Mouse (Mus musculus) MEL (cell line): ENCODE measurements around the gene Avp. TPM values are rescaled to one million over a fixed set of nuclear protein-coding genes. Genes with fewer than 3 reads are reported as not detected.
A peak's percentile ranks its signal among the peaks of the same experiment; 100 is the strongest.

Experiments used
- DNase-seq: peaks from one replicate; pipeline ENCODE4 v3.0.0; 2011; ENCODE audit warnings: low read depth, low spot score
- H3K27ac ChIP-seq: 2 replicates; pipeline ENCODE4 v1.5.1; 2012; ENCODE audit warnings: low read depth, mild to moderate bottlenecking, control low read depth, low read length, moderate library complexity; ENCODE audit not compliant: control insufficient read depth
- H3K27me3 ChIP-seq, 2 experiments: fragments of 150-350 bp in 1 of 2; sonication (generic) in 1 of 2; 2 replicates each; pipeline ENCODE4 v1.6.1; 2012; ENCODE audit warnings: low read length in 2 of 2, mild to moderate bottlenecking in 2 of 2, improper control_type of control experiment in 1 of 2, moderate library complexity in 1 of 2; ENCODE audit not compliant: insufficient read depth in 2 of 2, control insufficient read depth in 1 of 2
- H3K36me3 ChIP-seq, 2 experiments: 2 replicates each; pipeline ENCODE4 v1.6.1; 2012 to 2014; ENCODE audit warnings: low read length in 2 of 2, improper control_type of control experiment in 1 of 2, inconsistent platforms in 1 of 2, mild to moderate bottlenecking in 1 of 2; ENCODE audit not compliant: insufficient read depth in 2 of 2, control insufficient read depth in 1 of 2
- H3K4me1 ChIP-seq, 2 experiments: fragments of 150-350 bp in 1 of 2; sonication (generic) in 1 of 2; 2 replicates each; pipeline ENCODE4 v1.6.1; 2012; ENCODE audit warnings: low read length in 2 of 2, improper control_type of control experiment in 1 of 2, mild to moderate bottlenecking in 1 of 2; ENCODE audit not compliant: insufficient read depth in 2 of 2, control insufficient read depth in 1 of 2
- H3K4me3 ChIP-seq, 2 experiments: fragments of 150-350 bp in 1 of 2; sonication (generic) in 1 of 2; 2 replicates each; pipeline ENCODE4 v1.5.1; 2012; ENCODE audit warnings: low read depth in 2 of 2, low read length in 2 of 2, mild to moderate bottlenecking in 2 of 2, moderate library complexity in 2 of 2, control low read depth in 1 of 2, improper control_type of control experiment in 1 of 2; ENCODE audit not compliant: control insufficient read depth in 1 of 2, insufficient read depth in 1 of 2
- H3K79me2 ChIP-seq: 2 replicates; pipeline ENCODE4 v1.6.1; 2012; ENCODE audit warnings: mild to moderate bottlenecking, low read length, moderate library complexity; ENCODE audit not compliant: control insufficient read depth, poor library complexity, insufficient read depth
- H3K9ac ChIP-seq: 2 replicates; pipeline ENCODE4 v1.6.1; 2012; ENCODE audit warnings: low read depth, mild to moderate bottlenecking, control low read depth, low read length, moderate library complexity; ENCODE audit not compliant: control insufficient read depth, poor library complexity, severe bottlenecking
- H3K9me3 ChIP-seq: fragments of 150-350 bp; sonication (generic); replicated peaks from 2 replicates; pipeline ENCODE4 v1.6.1; 2012; ENCODE audit warnings: mild to moderate bottlenecking, low read length, improper control_type of control experiment, moderate library complexity; ENCODE audit not compliant: insufficient read depth
- BHLHE40 ChIP-seq: IDR thresholded peaks from 2 replicates; pipeline ENCODE4 v1.6.1; 2012; ENCODE audit warnings: low read depth, mild to moderate bottlenecking, inconsistent platforms, low read length, improper control_type of control experiment, borderline replicate concordance
- CHD1 ChIP-seq: IDR thresholded peaks from 2 replicates; pipeline ENCODE4 v1.6.1; 2012; ENCODE audit warnings: low read depth, mild to moderate bottlenecking, inconsistent platforms, low read length, improper control_type of control experiment
- CHD2 ChIP-seq: IDR thresholded peaks from 2 replicates; pipeline ENCODE4 v1.6.1; 2011; ENCODE audit warnings: low read length, improper control_type of control experiment
- CTCF ChIP-seq, 3 experiments: IDR thresholded peaks in 2 of 3; conservative IDR thresholded peaks in 1 of 3; 2 replicates each; pipeline ENCODE4 v1.5.1; 2011 to 2012; ENCODE audit warnings: low read length in 3 of 3, low read depth in 2 of 3, mild to moderate bottlenecking in 2 of 3, improper control_type of control experiment in 1 of 3, inconsistent platforms in 1 of 3, mixed read lengths in 1 of 3, moderate library complexity in 1 of 3; ENCODE audit not compliant: control insufficient read depth in 1 of 3, insufficient read depth in 1 of 3, poor library complexity in 1 of 3, severe bottlenecking in 1 of 3
- E2F4 ChIP-seq: IDR thresholded peaks from 2 replicates; pipeline ENCODE4 v1.6.1; 2011; ENCODE audit warnings: low read depth, low read length, improper control_type of control experiment, borderline replicate concordance
- ETS1 ChIP-seq: IDR thresholded peaks from 2 replicates; pipeline ENCODE4 v1.6.1; 2012; ENCODE audit warnings: low read depth, mild to moderate bottlenecking, inconsistent platforms, low read length, improper control_type of control experiment, moderate library complexity
- GABPA ChIP-seq: IDR thresholded peaks from 2 replicates; pipeline ENCODE4 v1.6.1; 2012; ENCODE audit warnings: low read depth, mild to moderate bottlenecking, inconsistent platforms, low read length, improper control_type of control experiment, moderate library complexity
- HCFC1 ChIP-seq: IDR thresholded peaks from 2 replicates; pipeline ENCODE4 v1.6.1; 2012; ENCODE audit warnings: low read depth, mild to moderate bottlenecking, inconsistent platforms, low read length, improper control_type of control experiment, moderate library complexity
- MAZ ChIP-seq: IDR thresholded peaks from 2 replicates; pipeline ENCODE4 v1.6.1; 2012; ENCODE audit warnings: low read depth, mild to moderate bottlenecking, inconsistent platforms, low read length, improper control_type of control experiment
- NELFE ChIP-seq: IDR thresholded peaks from 2 replicates; pipeline ENCODE4 v1.6.1; 2011; ENCODE audit warnings: low read depth, low read length, improper control_type of control experiment
- NRF1 ChIP-seq: IDR thresholded peaks from 2 replicates; pipeline ENCODE4 v1.6.1; 2014; ENCODE audit warnings: low read depth, mild to moderate bottlenecking, inconsistent platforms, low read length, improper control_type of control experiment, moderate library complexity; ENCODE audit not compliant: poor library complexity, insufficient read depth, severe bottlenecking
- POLR2A ChIP-seq, 2 experiments: IDR thresholded peaks; 2 replicates each; pipeline ENCODE4 v1.6.1; 2011 to 2012; ENCODE audit warnings: low read length in 2 of 2, mild to moderate bottlenecking in 2 of 2, control low read depth in 1 of 2, improper control_type of control experiment in 1 of 2, low read depth in 1 of 2, moderate library complexity in 1 of 2; ENCODE audit not compliant: control insufficient read depth in 1 of 2, insufficient read depth in 1 of 2, poor library complexity in 1 of 2
- POLR2AphosphoS2 ChIP-seq: IDR thresholded peaks from 2 replicates; pipeline ENCODE4 v1.6.1; 2011; ENCODE audit warnings: low read length, improper control_type of control experiment
- TCF12 ChIP-seq: IDR thresholded peaks from 2 replicates; pipeline ENCODE4 v1.6.1; 2014; ENCODE audit warnings: low read depth, mild to moderate bottlenecking, inconsistent platforms, low read length, improper control_type of control experiment, moderate library complexity
- UBTF ChIP-seq: IDR thresholded peaks from 2 replicates; pipeline ENCODE4 v1.6.1; 2012; ENCODE audit warnings: low read depth, mild to moderate bottlenecking, inconsistent platforms, low read length, improper control_type of control experiment, moderate library complexity, borderline replicate concordance; ENCODE audit not compliant: insufficient read depth
- USF1 ChIP-seq: IDR thresholded peaks from 2 replicates; pipeline ENCODE4 v1.6.1; 2014; ENCODE audit warnings: low read depth, mild to moderate bottlenecking, inconsistent platforms, low read length, improper control_type of control experiment, moderate library complexity
- USF2 ChIP-seq, 2 experiments: IDR thresholded peaks; 2 replicates each; pipeline ENCODE4 v1.6.1; 2011 to 2012; ENCODE audit warnings: improper control_type of control experiment in 2 of 2, low read length in 2 of 2, borderline replicate concordance in 1 of 2, inconsistent platforms in 1 of 2, low read depth in 1 of 2, mild to moderate bottlenecking in 1 of 2; ENCODE audit not compliant: insufficient read depth in 1 of 2
- ZC3H11A ChIP-seq: IDR thresholded peaks from 2 replicates; pipeline ENCODE4 v1.6.1; 2012; ENCODE audit warnings: low read depth, mild to moderate bottlenecking, inconsistent platforms, low read length, improper control_type of control experiment
- ZMIZ1 ChIP-seq: IDR thresholded peaks from 2 replicates; pipeline ENCODE4 v1.6.1; 2012; ENCODE audit warnings: low read depth, mild to moderate bottlenecking, inconsistent platforms, low read length, improper control_type of control experiment, moderate library complexity
- polyA plus RNA-seq, 2 experiments: library from polyadenylated mRNA; stranded (reverse) in 1 of 2; unstranded in 1 of 2; fragments of >175 nt in 1 of 2; fragments of >200 nt in 1 of 2; gene quantifications; 2 replicates each; pipeline versions ENCODE4 v1.2.1 to v1.2.4; 2012; ENCODE audit warnings: low replicate concordance in 2 of 2, low read depth in 1 of 2; ENCODE audit not compliant: insufficient read length in 2 of 2, insufficient read depth in 1 of 2, missing spikeins in 1 of 2
- total RNA-seq: library from RNA; depleted of rRNA; stranded (reverse); fragments of 300-350 nt; gene quantifications from 2 replicates; pipeline ENCODE4 v1.2.3, GENCODE M21; 2012

Gene Avp
- total and polyA plus RNA-seq, 3 experiments = not detected

- no peak for TF ChIP-seq CHD1
- no peak for TF ChIP-seq POLR2AphosphoS2
- no peak for TF ChIP-seq NRF1
- peak; percentile 24; the same call in 1 of the 2 replicates for TF ChIP-seq HCFC1
- no peak for TF ChIP-seq MAZ
- TF ChIP-seq ETS1 = peak; percentile 87
- TF ChIP-seq CHD2 = no peak
- TF ChIP-seq USF1 = no peak
- TF ChIP-seq ZC3H11A = no peak
- TF ChIP-seq BHLHE40 = no peak
- TF ChIP-seq TCF12 = peak; percentile 69
- TF ChIP-seq ZMIZ1 = no peak
- TF ChIP-seq UBTF = no peak
- no peak for TF ChIP-seq USF2 (IDR thresholded peaks at IDR 0.05; ENCODE audit: borderline replicate concordance in 1 of 2, insufficient read depth in 1 of 2, low read depth in 1 of 2, low read length in 2 of 2)
- TF ChIP-seq, all 39 proteins: peak for 9
Measured at GRCm38 (mm10) chr2:130588373-130588772, 6.0 kb upstream of the Avp start (continued).

- Histone ChIP-seq H3K9me3 (no peaks in the 10 kb centered on the region), H3K4me1 (peaks cover 11 to 25% of the 10 kb centered on the region in 2 experiments), H3K27me3 (no peaks in the 10 kb centered on the region), H3K9ac (no peak overlapping the region), H3K27ac (no peak overlapping the region), H3K79me2 (no peaks in the 10 kb centered on the region), H3K36me3 (peaks cover 0 to 8% of the 10 kb centered on the region in 2 experiments; a peak in 2 of 4 replicates)
- DNase-seq = no peak
- no peak for TF ChIP-seq ZMIZ1
- TF ChIP-seq E2F4 = no peak
- no peak for TF ChIP-seq GABPA
- TF ChIP-seq ETS1 = no peak
- no peak for TF ChIP-seq NELFE
- no peak for TF ChIP-seq POLR2A (IDR thresholded peaks at IDR 0.05; ENCODE audit: control insufficient read depth in 1 of 2, insufficient read depth in 1 of 2, low read depth in 1 of 2, low read length in 2 of 2, poor library complexity in 1 of 2)
- no peak for TF ChIP-seq MAZ
- TF ChIP-seq CTCF (IDR thresholded peaks at IDR 0.05 in 2 of 3, conservative IDR thresholded peaks at IDR 0.05 in 1 of 3; ENCODE audit: control insufficient read depth in 1 of 3, insufficient read depth in 1 of 3, low read depth in 2 of 3, low read length in 3 of 3, poor library complexity in 1 of 3, severe bottlenecking in 1 of 3) = no peak
- TF ChIP-seq, all 39 proteins: peak for 0
- no peak overlapping the region for H3K4me3 ChIP-seq
Measured at GRCm38 (mm10) chr2:130586016-130586415, 3.7 kb upstream of the Avp start.
